Mouse (Mus musculus) kidney, adult 2 months (tissue): Measurements from ENCODE around the gene Mthfd2l. TPM values are rescaled to one million over a fixed set of nuclear protein-coding genes. Genes with fewer than 3 reads are reported as not detected.

ENCODE experiments used
- DNase-seq: peaks from one replicate; pipeline ENCODE4 v3.0.0; 2021
- H3K27ac ChIP-seq: fragments of 200-500 bp; 2 replicates; pipeline ENCODE4 v1.5.1; 2012; ENCODE audit warnings: low read depth, low read length, control low read depth, inconsistent platforms; ENCODE audit not compliant: insufficient read depth
- H3K27me3 ChIP-seq: fragments of 200-500 bp; replicated peaks from 2 replicates; pipeline ENCODE4 v1.6.1; 2012; ENCODE audit warnings: mild to moderate bottlenecking, moderate library complexity, low read length, inconsistent platforms; ENCODE audit not compliant: control insufficient read depth, insufficient read depth
- H3K36me3 ChIP-seq: fragments of 200-500 bp; 2 replicates; pipeline ENCODE4 v1.6.1; 2012; ENCODE audit warnings: mild to moderate bottlenecking, moderate library complexity, low read length, inconsistent platforms; ENCODE audit not compliant: control insufficient read depth, insufficient read depth
- H3K4me1 ChIP-seq: fragments of 200-500 bp; 2 replicates; pipeline ENCODE4 v1.6.1; 2011; ENCODE audit warnings: low read length; ENCODE audit not compliant: control insufficient read depth, insufficient read depth
- H3K4me3 ChIP-seq: fragments of 200-500 bp; 2 replicates; pipeline ENCODE4 v1.5.1; 2011; ENCODE audit warnings: mild to moderate bottlenecking, low read depth, low read length, control low read depth; ENCODE audit not compliant: insufficient read depth
- CTCF ChIP-seq: fragments of 200-500 bp; conservative IDR thresholded peaks from 2 replicates; pipeline ENCODE4 v1.5.1; 2011; ENCODE audit warnings: low read depth, mild to moderate bottlenecking, control low read depth, low read length, moderate library complexity, mixed read lengths; ENCODE audit not compliant: insufficient read depth, insufficient read length
- POLR2A ChIP-seq: fragments of 200-500 bp; IDR thresholded peaks from one replicate; pipeline ENCODE4 v1.6.1; 2011; ENCODE audit warnings: low read depth, low read length, control low read depth
- WGBS: fragments of 180-500 bp; shearing (Covaris S2); methylation state at CpG from one replicate; pipeline ENCODE4 v1.1.7; 2018; 5-methylcytosine and 5-hydroxymethylcytosine counted together
- polyA plus RNA-seq: library from polyadenylated mRNA; depleted of rRNA; stranded (reverse); fragments of >200 nt; gene quantifications from 2 replicates; pipeline ENCODE4 v1.2.3, GENCODE M21; 2012; rRNA removed

Gene Mthfd2l
- polyA plus RNA-seq, 1 experiment = 23.4 TPM

DNA sequence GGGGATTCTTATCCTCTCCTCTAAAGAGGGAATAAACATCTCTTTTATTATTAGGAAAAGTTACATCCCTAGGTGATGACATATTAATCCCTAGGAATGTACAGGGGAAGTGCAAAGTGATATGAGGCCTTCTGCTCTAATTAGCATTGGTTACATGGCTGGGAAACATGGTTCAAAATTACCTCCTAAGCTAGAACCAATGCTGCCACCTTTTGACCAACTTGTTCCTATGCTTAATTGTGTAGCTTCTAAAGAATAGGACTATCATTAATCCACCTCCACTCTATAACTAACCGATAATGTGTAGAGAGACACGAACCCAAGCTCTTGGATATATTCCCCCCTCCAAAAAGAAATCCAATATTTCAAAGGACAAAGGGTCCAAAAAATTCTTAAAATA, 99.7 kb downstream of the Mthfd2l start:
- no peak overlapping the region for H3K4me3 ChIP-seq
- TF ChIP-seq POLR2A = no peak
- no peak for TF ChIP-seq CTCF
- no peak overlapping the region for H3K27ac ChIP-seq
- 86% methylated on average over 2 of the region's 2 CpGs for WGBS
- H3K4me1 ChIP-seq = no peaks in the 10 kb centered on the region
- DNase-seq = peak; percentile 7
- H3K36me3 ChIP-seq = no peaks in the 10 kb centered on the region
- no peaks in the 10 kb centered on the region for H3K27me3 ChIP-seq

DNA sequence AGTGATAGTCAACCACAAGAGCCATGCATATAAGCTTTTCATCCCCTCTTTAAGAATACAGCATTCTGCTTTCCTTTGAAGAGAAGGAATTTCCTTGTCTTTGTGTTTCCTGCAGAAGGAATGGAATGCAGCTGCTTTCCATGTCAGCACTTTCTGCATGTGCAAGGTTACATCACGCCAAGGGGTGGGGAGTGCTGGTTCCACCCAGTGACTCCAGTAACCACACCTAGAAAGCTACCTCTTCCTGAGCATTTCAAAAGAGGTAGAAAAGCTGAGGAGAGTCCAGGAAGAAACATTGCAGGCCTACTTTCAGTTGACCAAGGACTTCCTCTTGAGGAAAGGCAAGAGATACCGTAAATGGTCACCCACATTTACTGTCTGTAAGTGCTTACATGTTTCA, 104.4 kb downstream of the Mthfd2l start:
- Histone ChIP-seq H3K4me1 (no peaks in the 10 kb centered on the region), H3K27me3 (no peaks in the 10 kb centered on the region), H3K36me3 (no peaks in the 10 kb centered on the region), H3K4me3 (no peak overlapping the region), H3K27ac (no peak overlapping the region)
- 49% methylated on average over 2 of the region's 2 CpGs for whole genome bisulfite sequencing
- no peak for DNase-seq
- TF ChIP-seq CTCF (no peak), POLR2A (no peak)

DNA sequence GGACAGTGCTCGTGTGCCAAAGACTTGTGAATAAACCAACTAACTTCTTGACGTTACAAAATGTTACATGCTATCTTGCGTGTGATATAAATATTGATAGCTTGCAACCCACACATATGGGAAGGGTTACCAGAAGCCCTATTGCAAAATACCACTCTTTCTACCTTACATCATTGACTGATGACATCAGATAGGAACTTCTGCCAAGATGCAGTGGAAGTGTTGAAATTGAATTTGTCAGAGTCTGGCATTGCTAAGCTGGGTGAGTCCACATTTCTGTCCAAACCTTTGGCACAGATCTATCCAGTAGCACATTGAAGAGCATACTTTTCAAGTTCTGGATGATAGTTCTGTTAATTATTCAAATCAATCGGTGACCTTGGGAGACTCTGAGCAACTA, 105.7 kb downstream of the Mthfd2l start:
- H3K4me1 ChIP-seq = no peaks in the 10 kb centered on the region
- H3K27ac ChIP-seq = no peak overlapping the region
- no peak overlapping the region for H3K4me3 ChIP-seq
- peak; percentile 5 for DNase-seq
- no peaks in the 10 kb centered on the region for H3K36me3 ChIP-seq
- H3K27me3 ChIP-seq = no peaks in the 10 kb centered on the region
- 89% methylated on average over 4 of the region's 4 CpGs for WGBS
- TF ChIP-seq CTCF (no peak), POLR2A (no peak)

DNA sequence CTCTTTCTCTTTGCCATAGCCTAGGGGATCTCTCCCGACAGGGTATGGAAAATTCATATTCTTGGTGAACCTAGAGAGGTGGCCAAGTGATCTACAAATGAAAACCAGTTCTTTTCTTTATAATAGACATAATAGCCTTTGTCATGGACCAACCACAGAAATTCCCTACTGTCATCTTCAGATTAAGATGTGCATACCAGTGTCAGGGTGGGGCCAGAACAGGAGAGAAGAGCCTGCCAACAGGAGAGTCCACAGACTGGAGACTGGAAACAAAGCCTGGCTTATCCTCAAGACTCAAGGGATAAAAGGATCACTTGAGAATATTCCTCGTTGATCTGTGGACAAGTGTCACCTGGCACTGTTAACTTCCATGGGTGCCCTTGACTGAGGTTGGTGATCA, 106.8 kb downstream of the Mthfd2l start:
- TF ChIP-seq POLR2A (no peak), CTCF (no peak)
- DNase-seq = no peak
- no peak overlapping the region for H3K27ac ChIP-seq
- no peaks in the 10 kb centered on the region for H3K27me3 ChIP-seq
- H3K4me1 ChIP-seq = no peaks in the 10 kb centered on the region
- H3K4me3 ChIP-seq = no peak overlapping the region
- no peaks in the 10 kb centered on the region for H3K36me3 ChIP-seq
- WGBS = 71% methylated on average over 2 of the region's 2 CpGs

DNA sequence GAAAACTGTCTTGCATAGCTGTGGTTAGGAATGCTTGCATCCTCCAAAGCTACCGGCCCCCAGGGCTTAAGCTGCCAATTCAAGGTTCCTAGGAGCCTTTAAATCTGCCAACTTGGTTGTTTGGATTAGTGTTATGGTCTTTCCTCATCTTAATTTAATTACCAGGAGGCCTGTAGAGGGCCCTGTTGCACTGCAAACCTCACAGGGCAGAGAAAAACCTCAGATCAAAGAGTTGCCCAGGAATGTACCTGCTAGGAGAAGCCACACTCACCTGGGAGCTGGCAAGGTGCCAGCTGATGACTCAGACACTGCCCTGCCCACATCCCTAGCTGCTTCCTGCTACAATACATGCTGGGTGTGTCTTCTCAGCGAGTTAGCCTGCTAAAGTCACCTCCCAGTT, 107.6 kb downstream of the Mthfd2l start:
- Histone ChIP-seq H3K27ac (no peak overlapping the region), H3K4me1 (no peaks in the 10 kb centered on the region), H3K36me3 (no peaks in the 10 kb centered on the region), H3K27me3 (no peaks in the 10 kb centered on the region), H3K4me3 (no peak overlapping the region)
- peak; percentile 25 for DNase-seq
- WGBS = 7% methylated on average over 2 of the region's 2 CpGs
- peak; percentile 47 for TF ChIP-seq CTCF
- TF ChIP-seq POLR2A = no peak

DNA sequence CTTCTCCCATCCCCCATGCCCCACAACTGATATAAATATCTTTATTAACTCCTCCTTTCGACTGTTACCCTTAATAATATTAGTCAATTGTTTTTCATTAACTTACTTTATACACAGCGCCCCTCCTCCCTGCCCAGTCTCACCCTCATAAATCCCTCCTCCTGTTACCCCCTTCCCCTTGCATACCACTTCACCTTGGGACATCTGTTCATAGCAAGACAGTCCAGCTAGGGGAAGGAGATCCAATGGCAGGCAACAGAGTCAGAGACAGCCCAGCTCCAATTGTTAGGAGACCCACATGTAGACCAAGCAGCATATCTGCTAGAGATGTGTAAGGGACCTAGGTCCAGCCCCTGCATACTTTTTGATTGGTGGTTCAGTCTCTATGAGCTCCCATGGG, 108.0 kb downstream of the Mthfd2l start:
- Histone ChIP-seq H3K4me1 (no peaks in the 10 kb centered on the region), H3K27ac (no peak overlapping the region), H3K36me3 (no peaks in the 10 kb centered on the region), H3K27me3 (no peaks in the 10 kb centered on the region), H3K4me3 (no peak overlapping the region)
- TF ChIP-seq CTCF = no peak
- no peak for TF ChIP-seq POLR2A
- WGBS = 68% methylated on average over 2 of the region's 2 CpGs
- no peak for DNase-seq

DNA sequence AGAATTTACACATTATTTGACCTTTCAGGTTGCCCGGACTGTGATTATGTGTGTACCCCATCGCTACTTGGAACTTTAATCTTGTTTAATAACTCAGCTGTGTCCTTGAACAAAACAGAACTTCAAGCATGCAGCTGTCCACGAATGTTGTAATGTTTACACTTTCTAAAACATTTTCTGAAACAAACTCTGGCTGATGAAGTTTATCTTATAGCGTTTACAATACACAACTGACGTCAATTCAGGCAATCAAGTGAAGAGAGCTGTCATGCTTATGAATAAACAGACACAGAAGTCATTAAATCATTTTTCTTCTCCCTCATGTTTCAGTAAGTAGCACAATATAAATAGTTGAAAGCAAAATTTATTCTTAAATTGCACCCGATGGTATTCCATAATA, 117.1 kb downstream of the Mthfd2l start:
- WGBS = 60% methylated on average over 6 of the region's 6 CpGs

DNA sequence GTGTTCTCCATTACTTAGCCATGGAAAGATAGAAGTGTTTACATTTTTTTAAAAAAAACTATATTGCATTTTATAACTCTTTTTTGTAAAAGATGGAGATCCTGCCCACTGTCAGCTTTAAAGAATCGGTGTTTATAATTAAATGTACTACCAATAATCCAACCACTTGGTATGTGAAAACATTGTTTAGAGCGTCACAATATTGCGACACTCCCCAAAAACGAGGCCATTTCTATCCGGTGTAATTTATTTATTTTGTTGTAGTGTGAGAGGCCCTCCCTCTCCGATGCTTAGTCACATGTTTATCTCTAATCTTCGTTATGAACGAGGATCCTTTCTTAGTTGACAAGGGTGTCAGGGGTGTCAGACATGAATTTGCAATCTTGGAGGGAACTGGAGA, 117.5 kb downstream of the Mthfd2l start:
- 83% methylated on average over 8 of the region's 8 CpGs for WGBS
- Histone ChIP-seq H3K27ac (no peak overlapping the region), H3K4me1 (no peaks in the 10 kb centered on the region), H3K4me3 (no peak overlapping the region), H3K27me3 (no peaks in the 10 kb centered on the region), H3K36me3 (no peaks in the 10 kb centered on the region)
- DNase-seq = no peak
- TF ChIP-seq CTCF = no peak
- TF ChIP-seq POLR2A = no peak

More for the DNA sequence above, 117.1 kb downstream of the Mthfd2l start:
- TF ChIP-seq CTCF (no peak), POLR2A (no peak)
- no peaks in the 10 kb centered on the region for H3K27me3 ChIP-seq
- H3K27ac ChIP-seq = no peak overlapping the region
- H3K4me3 ChIP-seq = no peak overlapping the region
- no peaks in the 10 kb centered on the region for H3K4me1 ChIP-seq
- no peaks in the 10 kb centered on the region for H3K36me3 ChIP-seq
- DNase-seq = no peak

Other genes with a start within 250 kb of the Mthfd2l start
- gene Cxcl5, start 171.8 kb upstream of the Mthfd2l start, polyA plus RNA-seq = 0.05 TPM in 1 of 2 replicates, not detected in the other
- 1.2 and 1.5 TPM in 2 replicates for gene Ppbp, start 162.6 kb upstream of the Mthfd2l start, polyA plus RNA-seq
- gene Pf4, start 158.7 kb upstream of the Mthfd2l start, polyA plus RNA-seq = 8.3 and 9.8 TPM in 2 replicates
- gene Cxcl3, start 145.0 kb upstream of the Mthfd2l start, polyA plus RNA-seq = 0.12 TPM in 1 of 2 replicates, not detected in the other
- not detected in 2 replicates for gene Cxcl15, start 136.6 kb upstream of the Mthfd2l start, polyA plus RNA-seq
- 0.69 and 1.6 TPM in 2 replicates for gene Cxcl1, start 39.9 kb upstream of the Mthfd2l start, polyA plus RNA-seq
- gene Cxcl2, start 27.2 kb upstream of the Mthfd2l start, polyA plus RNA-seq = 0.42 and 1.1 TPM in 2 replicates
- not detected in 2 replicates for gene Epgn, start 96.3 kb downstream of the Mthfd2l start, polyA plus RNA-seq
- gene Ereg, start 143.5 kb downstream of the Mthfd2l start, polyA plus RNA-seq = 0.03 TPM in 1 of 2 replicates, not detected in the other
- not detected in 2 replicates for gene Areg, start 208.5 kb downstream of the Mthfd2l start, polyA plus RNA-seq